23 mouse cellular contexts compared by ENCODE assay signal in genomic region chr13:21943644-21944043, GRCm38 (mm10). TPM values are rescaled to one million over a fixed set of nuclear protein-coding genes. Genes with fewer than 3 reads are reported as not detected.
"Had no signal": no experiment of that assay in that cellular context is flagged by ENCODE, and none has a peak within 500 bp of the region (broad histone marks: within the 10 kb centered on the region; RNA-seq: fewer than 3 reads in every experiment).

No protein-coding gene starts in this region.

- DNase-seq: kidney, adult 9 months; kidney, postnatal 36 days; layer of hippocampus, adult 9-11 months; layer of hippocampus, postnatal 36 days; liver; lung, embryonic 14.5 days; lung, postnatal 10 days; lung, postnatal 4 days; midbrain, embryonic 14.5 days; right cerebral cortex, postnatal 4 days; thymus, postnatal 14 days had no signal

- H3K27ac ChIP-seq: kidney, postnatal 0 days; limb, embryonic 12.5 days; liver, embryonic 14.5 days; midbrain, embryonic 10.5 days; neural tube, embryonic 12.5 days; stomach, embryonic 15.5 days had no signal

- H3K36me3 ChIP-seq: stomach, embryonic 15.5 days had no signal

- H3K27me3 ChIP-seq: limb, embryonic 12.5 days; neural tube, embryonic 12.5 days; stomach, embryonic 15.5 days had no signal

- H3K4me1 ChIP-seq: stomach, embryonic 15.5 days had no signal

- H3K4me3 ChIP-seq: limb, embryonic 12.5 days; neural tube, embryonic 12.5 days had no signal

RNA-seq across cellular contexts. Expression of gene Pom121l2, which starts 37.4 kb away (rescaled TPM):
- total RNA-seq: layer of hippocampus, postnatal 36 days; left cerebral cortex, adult 8-10 months; left cerebral cortex, postnatal 25 days; megakaryocyte, adult 5-6 weeks; neutrophil, adult 5-6 weeks had no signal
- polyA plus RNA-seq: kidney, postnatal 0 days; liver, embryonic 14.5 days; midbrain, embryonic 10.5 days; midbrain, embryonic 14.5 days; myocyte; neural tube, embryonic 12.5 days; spleen, adult 2 months had no signal
